Mouse (Mus musculus) brain, embryonic 14.5 days (tissue): ENCODE measurements around the gene Phf14.

Experiments
- CTCF ChIP-seq: fragments of 200-500 bp; IDR thresholded peaks from 2 replicates; pipeline ENCODE4 v1.5.1; 2012; ENCODE audit warnings: inconsistent platforms, mild to moderate bottlenecking, moderate library complexity, borderline replicate concordance; ENCODE audit not compliant: insufficient read depth, insufficient read length; ENCODE audit errors: extremely low read depth
- POLR2A ChIP-seq: fragments of 200-500 bp; IDR thresholded peaks from 2 replicates; pipeline ENCODE4 v1.6.1; 2012; ENCODE audit warnings: mild to moderate bottlenecking, inconsistent platforms, borderline replicate concordance; ENCODE audit not compliant: poor library complexity, insufficient read depth, insufficient read length, severe bottlenecking; ENCODE audit errors: extremely low read depth

GRCm38 (mm10) chr6:12034561-12034960 is 127.0 kb downstream of the Phf14 start:
- no peak for TF ChIP-seq CTCF
- TF ChIP-seq POLR2A = no peak
